Mouse (Mus musculus): ENCODE data around the gene Ap2m1. TPM values are rescaled to one million over a fixed set of nuclear protein-coding genes. Genes with fewer than 3 reads are reported as not detected.
A peak's percentile ranks its signal among the peaks of the same experiment; 100 is the strongest.
"Not testable (repeated sequence)": the region's sequence is repeated elsewhere in the genome, so short reads cannot be mapped to it uniquely, and the experiment has no call there.

The Ap2m1 gene
- polyA plus RNA-seq (2015; fragmentation: Nextera tagmentation; extraction: Ambion mirVana), result 1,253 and 1,320 TPM in 2 replicates

GRCm38 (mm10) chr16:20535296-20536080 is at the start of gene Ap2m1:
Gene Ap2m1 (plus strand): TSS chr16:20535478.
- H3K4me2 ChIP-seq (ENCODE audit: low read length), result peak within 1 kb of the TSS; percentile 69
- H3K4me1 ChIP-seq (ENCODE audit: control insufficient read depth, insufficient read depth, low read depth, low read length), result peaks cover 26% of the 10 kb centered on the region
- under 1% methylated on average over 51 of the region's 52 CpGs for WGBS
- H3K27me3 ChIP-seq (replicated peaks; ENCODE audit: control insufficient read depth, insufficient read depth, low read length), result no peaks in the 10 kb centered on the region
- peak; percentile 99 for ATAC-seq
- no peaks in the 10 kb centered on the region for H3K9me3 ChIP-seq (ENCODE audit: control insufficient read depth, low read length)
- peak within 1 kb of the TSS; percentile 89 for H3K27ac ChIP-seq (ENCODE audit: low read depth, low read length)
- H3K9ac ChIP-seq (ENCODE audit: low read depth, low read length), result peak within 1 kb of the TSS; percentile 96
- peak within 1 kb of the TSS; percentile 81 for H3K4me3 ChIP-seq (ENCODE audit: low read length)
- H3K36me3 ChIP-seq (ENCODE audit: control insufficient read depth, insufficient read depth, low read length), result peaks cover 24% of the 10 kb centered on the region

GRCm38 (mm10) chr16:20486048-20486447 is 49.2 kb upstream of the Ap2m1 start:
- no peak overlapping the region for H3K9ac ChIP-seq (ENCODE audit: low read depth, low read length)
- no peaks in the 10 kb centered on the region for H3K36me3 ChIP-seq (ENCODE audit: control insufficient read depth, insufficient read depth, low read length)
- no peak overlapping the region for H3K27ac ChIP-seq (ENCODE audit: low read depth, low read length)
- no peak overlapping the region for H3K4me3 ChIP-seq (ENCODE audit: low read length)
- H3K27me3 ChIP-seq (replicated peaks; ENCODE audit: control insufficient read depth, insufficient read depth, low read length), result no peaks in the 10 kb centered on the region
- no peaks in the 10 kb centered on the region for H3K4me1 ChIP-seq (ENCODE audit: control insufficient read depth, insufficient read depth, low read depth, low read length)
- ATAC-seq, result no peak
- WGBS, result 55% methylated on average over 3 of the region's 3 CpGs
- no peaks in the 10 kb centered on the region for H3K9me3 ChIP-seq (ENCODE audit: control insufficient read depth, low read length)
- H3K4me2 ChIP-seq (ENCODE audit: low read length), result no peak overlapping the region

GRCm38 (mm10) chr16:20488151-20488550 is 47.1 kb upstream of the Ap2m1 start:
- H3K4me2 ChIP-seq (ENCODE audit: low read length), result no peak overlapping the region
- WGBS, result 88% methylated on average over 1 of the region's 1 CpGs

GRCm38 (mm10) chr16:20488751-20489150 is 46.5 kb upstream of the Ap2m1 start:
- H3K4me2 ChIP-seq (ENCODE audit: low read length); H3K27me3 ChIP-seq (replicated peaks; ENCODE audit: control insufficient read depth, insufficient read depth, low read length); H3K9ac ChIP-seq (ENCODE audit: low read depth, low read length); H3K4me3 ChIP-seq (ENCODE audit: low read length); H3K4me1 ChIP-seq (ENCODE audit: control insufficient read depth, insufficient read depth, low read depth, low read length); H3K9me3 ChIP-seq (ENCODE audit: control insufficient read depth, low read length); H3K27ac ChIP-seq (ENCODE audit: low read depth, low read length); ATAC-seq; H3K36me3 ChIP-seq (ENCODE audit: control insufficient read depth, insufficient read depth, low read length): not testable (repeated sequence)
- 87% methylated on average over 9 of the region's 9 CpGs for WGBS

More at GRCm38 (mm10) chr16:20488151-20488550, 47.1 kb upstream of the Ap2m1 start:
- H3K4me1 ChIP-seq (ENCODE audit: control insufficient read depth, insufficient read depth, low read depth, low read length), result no peaks in the 10 kb centered on the region
- H3K9me3 ChIP-seq (ENCODE audit: control insufficient read depth, low read length), result no peaks in the 10 kb centered on the region
- no peak overlapping the region for H3K9ac ChIP-seq (ENCODE audit: low read depth, low read length)
- H3K27me3 ChIP-seq (replicated peaks; ENCODE audit: control insufficient read depth, insufficient read depth, low read length), result no peaks in the 10 kb centered on the region
- no peak for ATAC-seq
- no peaks in the 10 kb centered on the region for H3K36me3 ChIP-seq (ENCODE audit: control insufficient read depth, insufficient read depth, low read length)
- H3K4me3 ChIP-seq (ENCODE audit: low read length), result no peak overlapping the region
- H3K27ac ChIP-seq (ENCODE audit: low read depth, low read length), result no peak overlapping the region

- no peak overlapping the region for H3K4me2 ChIP-seq (ENCODE audit: low read length)
- H3K4me1 ChIP-seq (ENCODE audit: control insufficient read depth, insufficient read depth, low read depth, low read length), result no peaks in the 10 kb centered on the region
- ATAC-seq, result no peak
- WGBS, result 79% methylated on average over 2 of the region's 2 CpGs
- no peaks in the 10 kb centered on the region for H3K9me3 ChIP-seq (ENCODE audit: control insufficient read depth, low read length)
- no peaks in the 10 kb centered on the region for H3K36me3 ChIP-seq (ENCODE audit: control insufficient read depth, insufficient read depth, low read length)
- H3K9ac ChIP-seq (ENCODE audit: low read depth, low read length), result no peak overlapping the region
- no peaks in the 10 kb centered on the region for H3K27me3 ChIP-seq (replicated peaks; ENCODE audit: control insufficient read depth, insufficient read depth, low read length)
- no peak overlapping the region for H3K4me3 ChIP-seq (ENCODE audit: low read length)
- no peak overlapping the region for H3K27ac ChIP-seq (ENCODE audit: low read depth, low read length)
Measured at GRCm38 (mm10) chr16:20489233-20489632, 46.0 kb upstream of the Ap2m1 start.

GRCm38 (mm10) chr16:20490581-20490980 is 44.7 kb upstream of the Ap2m1 start:
- WGBS, result 55% methylated on average over 2 of the region's 2 CpGs
- no peaks in the 10 kb centered on the region for H3K4me1 ChIP-seq (ENCODE audit: control insufficient read depth, insufficient read depth, low read depth, low read length)
- H3K27ac ChIP-seq (ENCODE audit: low read depth, low read length), result no peak overlapping the region
- H3K4me3 ChIP-seq (ENCODE audit: low read length), result no peak overlapping the region
- no peak overlapping the region for H3K9ac ChIP-seq (ENCODE audit: low read depth, low read length)
- no peak overlapping the region for H3K4me2 ChIP-seq (ENCODE audit: low read length)
- ATAC-seq, result no peak
- H3K36me3 ChIP-seq (ENCODE audit: control insufficient read depth, insufficient read depth, low read length), result no peaks in the 10 kb centered on the region
- H3K9me3 ChIP-seq (ENCODE audit: control insufficient read depth, low read length), result no peaks in the 10 kb centered on the region
- no peaks in the 10 kb centered on the region for H3K27me3 ChIP-seq (replicated peaks; ENCODE audit: control insufficient read depth, insufficient read depth, low read length)

- no peaks in the 10 kb centered on the region for H3K9me3 ChIP-seq (ENCODE audit: control insufficient read depth, low read length)
- no peak overlapping the region for H3K27ac ChIP-seq (ENCODE audit: low read depth, low read length)
- WGBS, result 79% methylated on average over 2 of the region's 2 CpGs
- H3K9ac ChIP-seq (ENCODE audit: low read depth, low read length), result no peak overlapping the region
- ATAC-seq, result no peak
- H3K4me1 ChIP-seq (ENCODE audit: control insufficient read depth, insufficient read depth, low read depth, low read length), result no peaks in the 10 kb centered on the region
- H3K27me3 ChIP-seq (replicated peaks; ENCODE audit: control insufficient read depth, insufficient read depth, low read length), result no peaks in the 10 kb centered on the region
- no peak overlapping the region for H3K4me2 ChIP-seq (ENCODE audit: low read length)
- H3K4me3 ChIP-seq (ENCODE audit: low read length), result no peak overlapping the region
- no peaks in the 10 kb centered on the region for H3K36me3 ChIP-seq (ENCODE audit: control insufficient read depth, insufficient read depth, low read length)
Measured at GRCm38 (mm10) chr16:20491301-20491700, 44.0 kb upstream of the Ap2m1 start.

- no peaks in the 10 kb centered on the region; the same call in 1 of the 2 replicates for H3K27me3 ChIP-seq (replicated peaks; ENCODE audit: control insufficient read depth, insufficient read depth, low read length)
- ATAC-seq, result no peak
- no peak overlapping the region for H3K27ac ChIP-seq (ENCODE audit: low read depth, low read length)
- 79% methylated on average over 2 of the region's 2 CpGs for WGBS
- no peaks in the 10 kb centered on the region for H3K36me3 ChIP-seq (ENCODE audit: control insufficient read depth, insufficient read depth, low read length)
- H3K4me3 ChIP-seq (ENCODE audit: low read length), result no peak overlapping the region
- no peaks in the 10 kb centered on the region for H3K9me3 ChIP-seq (ENCODE audit: control insufficient read depth, low read length)
- no peak overlapping the region for H3K4me2 ChIP-seq (ENCODE audit: low read length)
- H3K9ac ChIP-seq (ENCODE audit: low read depth, low read length), result no peak overlapping the region
- H3K4me1 ChIP-seq (ENCODE audit: control insufficient read depth, insufficient read depth, low read depth, low read length), result peaks cover 7% of the 10 kb centered on the region
Measured at GRCm38 (mm10) chr16:20493452-20493851, 41.8 kb upstream of the Ap2m1 start.

GRCm38 (mm10) chr16:20496671-20497600 is 38.3 kb upstream of the Ap2m1 start:
- peak overlapping the region; percentile 62 for H3K4me2 ChIP-seq (ENCODE audit: low read length)
- 24% methylated on average over 25 of the region's 25 CpGs for WGBS
- H3K36me3 ChIP-seq (ENCODE audit: control insufficient read depth, insufficient read depth, low read length), result peaks cover 12% of the 10 kb centered on the region
- peak; percentile 15 for ATAC-seq
- H3K4me3 ChIP-seq (ENCODE audit: low read length), result peak overlapping the region; percentile 30
- no peak overlapping the region for H3K9ac ChIP-seq (ENCODE audit: low read depth, low read length)
- no peaks in the 10 kb centered on the region; the same call in 1 of the 2 replicates for H3K27me3 ChIP-seq (replicated peaks; ENCODE audit: control insufficient read depth, insufficient read depth, low read length)
- H3K27ac ChIP-seq (ENCODE audit: low read depth, low read length), result no peak overlapping the region
- peaks cover 16% of the 10 kb centered on the region for H3K4me1 ChIP-seq (ENCODE audit: control insufficient read depth, insufficient read depth, low read depth, low read length)
- H3K9me3 ChIP-seq (ENCODE audit: control insufficient read depth, low read length), result no peaks in the 10 kb centered on the region
